Comparison of ENCODE assay signal across 8 mouse cellular contexts in genomic region chr16:44616376-44616775, GRCm38 (mm10). TPM values are rescaled to one million over a fixed set of nuclear protein-coding genes. Genes with fewer than 3 reads are reported as not detected.
DNase-seq lines count a peak whose midpoint lies in the region; ATAC-seq and TF ChIP-seq lines count a peak whose summit lies in the region.

No protein-coding gene starts in this region.

- WGBS in lung, embryonic 16.5 days, result 13% methylated on average over 5 of the region's 5 CpGs
- WGBS in hindbrain, embryonic 16.5 days, result 26% methylated on average over 5 of the region's 5 CpGs
- 33% methylated on average over 5 of the region's 5 CpGs for WGBS in neural tube, embryonic 15.5 days

- no peak overlapping the region for H3K9ac ChIP-seq in lung, embryonic 16.5 days (ENCODE audit: low read length)
- peak overlapping the region; percentile 13; the same call in 1 of the 2 replicates for H3K9ac ChIP-seq in hindbrain, embryonic 16.5 days (ENCODE audit: low read depth, low read length)
- no peak overlapping the region for H3K9ac ChIP-seq in neural tube, embryonic 15.5 days (replicated peaks)

- H3K27ac ChIP-seq in lung, embryonic 16.5 days (ENCODE audit: low read length), result peak overlapping the region; percentile 79
- H3K27ac ChIP-seq in embryonic fibroblast, embryonic 13.5 days (ENCODE audit: insufficient read depth, low read length), result peak overlapping the region; percentile 42; the same call in 1 of the 2 replicates
- peak overlapping the region; percentile 70 for H3K27ac ChIP-seq in hindbrain, embryonic 16.5 days (ENCODE audit: low read depth, low read length)
- H3K27ac ChIP-seq in neural tube, embryonic 15.5 days (replicated peaks), result peak overlapping the region; percentile 68

- no peaks in the 10 kb centered on the region for H3K27me3 ChIP-seq in lung, embryonic 16.5 days (ENCODE audit: control insufficient read depth, insufficient read depth, low read depth, low read length)
- no peaks in the 10 kb centered on the region for H3K27me3 ChIP-seq in hindbrain, embryonic 16.5 days (replicated peaks; ENCODE audit: control insufficient read depth, insufficient read depth, low read length)
- no peaks in the 10 kb centered on the region for H3K27me3 ChIP-seq in neural tube, embryonic 15.5 days (replicated peaks)

- no peak for DNase-seq in lung, adult 18-20 months
- no peak for DNase-seq in spleen, postnatal 10 days (ENCODE audit: low spot score in 2 of 2)
- no peak for DNase-seq in adrenal gland, postnatal 4 days (ENCODE audit: low spot score in 2 of 2)

- no peaks in the 10 kb centered on the region for H3K9me3 ChIP-seq in lung, embryonic 16.5 days (ENCODE audit: control insufficient read depth, low read length)
- H3K9me3 ChIP-seq in hindbrain, embryonic 16.5 days (ENCODE audit: control insufficient read depth, low read length), result no peaks in the 10 kb centered on the region
- H3K9me3 ChIP-seq in neural tube, embryonic 15.5 days (replicated peaks), result no peaks in the 10 kb centered on the region

- ATAC-seq in lung, embryonic 16.5 days (ENCODE audit: low read depth), result peak; percentile 90
- peak; percentile 69 for ATAC-seq in hindbrain, embryonic 16.5 days
- peak; percentile 40; the same call in 1 of the 2 replicates for ATAC-seq in neural tube, embryonic 15.5 days (ENCODE audit: low FRiP score)
- no peak for ATAC-seq in megakaryocyte, adult 5-6 weeks (ENCODE audit: poor library complexity, severe bottlenecking)

- peak overlapping the region; percentile 30 for H3K4me2 ChIP-seq in lung, embryonic 16.5 days (ENCODE audit: low read depth, low read length)
- no peak overlapping the region for H3K4me2 ChIP-seq in hindbrain, embryonic 16.5 days (ENCODE audit: low read length)
- peak overlapping the region; percentile 13; the same call in 1 of the 2 replicates for H3K4me2 ChIP-seq in neural tube, embryonic 15.5 days

- no peak for TF ChIP-seq POLR2A in embryonic fibroblast, embryonic 13.5 days (IDR thresholded peaks at IDR 0.05; ENCODE audit: low read depth, low read length)

- no peak overlapping the region for H3K4me3 ChIP-seq in lung, embryonic 16.5 days (ENCODE audit: low read length)
- H3K4me3 ChIP-seq in embryonic fibroblast, embryonic 13.5 days (ENCODE audit: insufficient read depth, low read length), result no peak overlapping the region
- no peak overlapping the region for H3K4me3 ChIP-seq in hindbrain, embryonic 16.5 days (ENCODE audit: low read length)
- H3K4me3 ChIP-seq in neural tube, embryonic 15.5 days (replicated peaks), result no peak overlapping the region

- H3K36me3 ChIP-seq in lung, embryonic 16.5 days (ENCODE audit: control insufficient read depth, insufficient read depth, low read length), result no peaks in the 10 kb centered on the region
- no peaks in the 10 kb centered on the region for H3K36me3 ChIP-seq in hindbrain, embryonic 16.5 days (ENCODE audit: control insufficient read depth, insufficient read depth, low read length)
- no peaks in the 10 kb centered on the region for H3K36me3 ChIP-seq in neural tube, embryonic 15.5 days

- no peak for TF ChIP-seq CTCF in embryonic fibroblast, embryonic 13.5 days (IDR thresholded peaks at IDR 0.05; ENCODE audit: borderline replicate concordance, insufficient read depth, low read length)

- H3K4me1 ChIP-seq in lung, embryonic 16.5 days (replicated peaks; ENCODE audit: control insufficient read depth, insufficient read depth, low read length), result peaks cover 19% of the 10 kb centered on the region
- H3K4me1 ChIP-seq in embryonic fibroblast, embryonic 13.5 days (ENCODE audit: control insufficient read depth, insufficient read depth, low read length), result no peaks in the 10 kb centered on the region
- H3K4me1 ChIP-seq in hindbrain, embryonic 16.5 days (ENCODE audit: control insufficient read depth, insufficient read depth, low read depth, low read length), result peaks cover 18% of the 10 kb centered on the region
- peaks cover 18% of the 10 kb centered on the region for H3K4me1 ChIP-seq in neural tube, embryonic 15.5 days

RNA-seq across cellular contexts. Expression of gene Boc, which starts 57.7 kb away (rescaled TPM):
- 29.7 and 32.0 TPM in 2 replicates for polyA plus RNA-seq in lung, embryonic 16.5 days (2015; fragmentation: Nextera tagmentation; extraction: Ambion mirVana)
- 13.7 and 30.6 TPM in 2 replicates for polyA plus RNA-seq in embryonic fibroblast, embryonic 13.5 days (2011; ENCODE audit: insufficient read length, low read depth, missing spikeins)
- 12.1 and 16.4 TPM in 2 replicates for polyA plus RNA-seq in hindbrain, embryonic 16.5 days (2015; fragmentation: Nextera tagmentation; extraction: Ambion mirVana)
- polyA plus RNA-seq in neural tube, embryonic 15.5 days (2015; fragmentation: Nextera tagmentation; extraction: Ambion mirVana), result 6.9 and 8.1 TPM in 2 replicates
- total RNA-seq in adrenal gland, postnatal 4 days (2021), result 10 to 100 TPM; 42.4 to 49.7 TPM
- 0.07 TPM in 1 of 2 replicates, not detected in the other for total RNA-seq in megakaryocyte, adult 5-6 weeks (2015)
- not detected in 2 replicates for total RNA-seq in megakaryocyte, adult 5-6 weeks (2017)
